Mouse (Mus musculus): ENCODE data around the gene Adprhl1. TPM values are rescaled to one million over a fixed set of nuclear protein-coding genes. Genes with fewer than 3 reads are reported as not detected.

Gene Adprhl1
- polyA plus RNA-seq, 1 experiment from 2014 or later = 0.27 TPM

DNA sequence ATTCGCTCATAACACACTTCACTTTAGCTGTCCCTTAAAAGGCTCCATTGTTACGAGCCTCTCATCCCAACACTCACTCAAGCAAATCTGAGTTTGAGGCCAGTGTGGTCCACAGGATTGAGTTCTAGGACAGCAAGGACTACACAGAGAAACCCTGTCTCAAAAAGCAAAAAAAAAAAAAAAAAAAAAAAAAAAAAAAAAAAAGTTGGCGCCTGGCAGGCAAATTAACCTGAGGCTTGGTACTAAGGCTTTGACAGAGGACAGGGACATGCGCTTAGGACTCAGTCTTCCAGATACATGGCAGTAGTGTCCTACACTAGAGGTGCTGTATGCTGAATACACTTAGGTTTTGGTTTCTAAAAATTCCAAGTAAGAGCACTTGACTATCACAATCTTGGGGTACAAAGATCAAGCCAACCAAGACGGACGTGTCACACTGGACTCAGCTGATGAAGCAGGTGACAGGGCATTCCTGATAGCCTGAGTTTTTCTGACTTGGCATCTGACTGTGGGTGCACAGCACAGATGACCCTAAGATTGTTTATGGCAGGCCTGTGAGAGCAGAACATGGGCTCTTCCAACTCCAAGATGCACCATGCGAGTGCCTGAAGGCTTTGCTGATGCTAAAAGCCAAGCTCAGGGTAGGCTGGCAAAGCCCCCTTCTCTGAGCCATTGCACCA is 76.6 kb downstream of the Adprhl1 start:
- Histone ChIP-seq H3K4me2 (ENCODE audit: low read length) (no peak overlapping the region), H3K27me3 (replicated peaks; ENCODE audit: control insufficient read depth, insufficient read depth, low read length) (no peaks in the 10 kb centered on the region), H3K27ac (ENCODE audit: low read depth) (no peak overlapping the region), H3K9me3 (ENCODE audit: control insufficient read depth, low read length) (no peaks in the 10 kb centered on the region), H3K9ac (ENCODE audit: low read length) (no peak overlapping the region), H3K4me3 (ENCODE audit: low read depth, low read length) (no peak overlapping the region), H3K4me1 (replicated peaks; ENCODE audit: control insufficient read depth, insufficient read depth, low read length) (no peaks in the 10 kb centered on the region), H3K36me3 (ENCODE audit: control insufficient read depth, insufficient read depth, low read length) (peaks cover 57% of the 10 kb centered on the region)
- DNase-seq (ENCODE audit: low spot score) (no peak), ATAC-seq (replicated peaks; ENCODE audit: low FRiP score, low TSS enrichment, low read depth) (no peak)
- WGBS = 91% methylated on average over 7 of the region's 7 CpGs

DNA sequence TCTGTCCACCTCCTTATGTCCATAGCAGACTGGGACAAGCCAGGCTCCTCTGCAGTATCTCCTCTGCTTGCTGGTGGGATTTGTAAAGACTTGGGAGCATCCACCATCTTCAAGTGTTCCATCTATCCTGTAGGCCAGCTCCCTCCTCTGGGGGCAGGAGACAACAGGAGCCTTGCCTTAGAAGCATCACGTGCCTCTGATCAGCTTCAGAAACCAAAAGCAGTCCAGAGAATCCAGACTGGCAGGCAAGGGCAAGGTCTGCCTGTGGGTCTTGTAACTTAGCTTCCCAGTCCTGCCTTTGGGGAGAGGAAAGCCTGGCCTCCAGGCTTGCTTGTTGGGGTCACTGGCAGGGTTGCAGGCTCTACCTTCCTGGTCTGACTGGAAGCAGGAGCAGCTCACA is 78.3 kb downstream of the Adprhl1 start:
- 77% methylated on average over 1 of the region's 1 CpGs for WGBS
- Histone ChIP-seq H3K4me3 (ENCODE audit: low read depth, low read length) (no peak overlapping the region), H3K4me2 (ENCODE audit: low read length) (no peak overlapping the region), H3K36me3 (ENCODE audit: control insufficient read depth, insufficient read depth, low read length) (peaks cover 74% of the 10 kb centered on the region), H3K9ac (ENCODE audit: low read length) (no peak overlapping the region), H3K9me3 (ENCODE audit: control insufficient read depth, low read length) (no peaks in the 10 kb centered on the region), H3K27me3 (replicated peaks; ENCODE audit: control insufficient read depth, insufficient read depth, low read length) (no peaks in the 10 kb centered on the region), H3K27ac (ENCODE audit: low read depth) (no peak overlapping the region), H3K4me1 (replicated peaks; ENCODE audit: control insufficient read depth, insufficient read depth, low read length) (no peaks in the 10 kb centered on the region)
- no peak for ATAC-seq (replicated peaks; ENCODE audit: low FRiP score, low TSS enrichment, low read depth)
- DNase-seq (ENCODE audit: low spot score) = no peak

DNA sequence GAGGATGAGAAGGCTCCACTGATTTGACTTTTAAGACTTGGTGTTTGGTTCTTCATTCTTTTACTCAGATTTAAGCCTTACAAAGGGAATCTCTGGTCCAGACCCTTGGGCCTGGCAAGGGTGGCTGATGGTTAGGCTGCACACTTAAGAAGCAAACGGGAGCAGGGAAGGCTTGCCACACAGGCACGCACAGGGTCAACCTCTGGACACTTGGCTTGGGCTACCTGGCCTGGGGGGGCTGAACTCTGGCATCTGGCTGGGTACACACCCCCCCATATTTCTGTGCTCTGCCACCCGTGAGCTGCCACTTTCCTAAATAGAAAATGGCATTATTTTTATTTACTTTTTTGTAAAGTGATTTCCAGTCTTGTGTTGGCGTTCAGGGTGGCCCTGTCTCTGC is 79.2 kb downstream of the Adprhl1 start:
- H3K36me3 ChIP-seq (ENCODE audit: control insufficient read depth, insufficient read depth, low read length) = peaks cover 82% of the 10 kb centered on the region
- ATAC-seq (replicated peaks; ENCODE audit: low FRiP score, low TSS enrichment, low read depth) = no peak
- no peak overlapping the region for H3K4me3 ChIP-seq (ENCODE audit: low read depth, low read length)
- 81% methylated on average over 4 of the region's 4 CpGs for WGBS
- DNase-seq (ENCODE audit: low spot score) = no peak
- H3K4me1 ChIP-seq (replicated peaks; ENCODE audit: control insufficient read depth, insufficient read depth, low read length) = no peaks in the 10 kb centered on the region
- no peaks in the 10 kb centered on the region for H3K27me3 ChIP-seq (replicated peaks; ENCODE audit: control insufficient read depth, insufficient read depth, low read length)
- H3K27ac ChIP-seq (ENCODE audit: low read depth) = no peak overlapping the region
- no peak overlapping the region for H3K4me2 ChIP-seq (ENCODE audit: low read length)
- H3K9me3 ChIP-seq (ENCODE audit: control insufficient read depth, low read length) = no peaks in the 10 kb centered on the region
- H3K9ac ChIP-seq (ENCODE audit: low read length) = no peak overlapping the region

DNA sequence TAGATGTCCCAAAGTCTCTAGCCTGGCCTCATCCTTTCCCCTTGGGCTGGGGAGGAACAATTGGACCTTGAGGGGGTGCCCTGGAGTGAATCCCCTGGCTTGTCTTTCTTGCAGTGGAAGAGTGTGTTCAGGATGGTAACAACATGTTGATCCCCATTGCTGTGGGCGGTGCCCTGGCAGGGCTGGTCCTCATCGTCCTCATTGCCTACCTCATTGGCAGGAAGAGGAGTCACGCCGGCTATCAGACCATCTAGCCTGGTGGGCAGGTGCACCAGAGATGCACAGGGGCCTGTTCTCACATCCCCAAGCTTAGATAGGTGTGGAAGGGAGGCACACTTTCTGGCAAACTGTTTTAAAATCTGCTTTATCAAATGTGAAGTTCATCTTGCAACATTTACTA is 79.7 kb downstream of the Adprhl1 start:
- H3K36me3 ChIP-seq (ENCODE audit: control insufficient read depth, insufficient read depth, low read length) = peaks cover 86% of the 10 kb centered on the region
- ATAC-seq (replicated peaks; ENCODE audit: low FRiP score, low TSS enrichment, low read depth) = no peak
- WGBS = 82% methylated on average over 4 of the region's 4 CpGs

More for the DNA sequence above, 79.7 kb downstream of the Adprhl1 start:
- H3K4me1 ChIP-seq (replicated peaks; ENCODE audit: control insufficient read depth, insufficient read depth, low read length) = no peaks in the 10 kb centered on the region
- H3K9me3 ChIP-seq (ENCODE audit: control insufficient read depth, low read length) = no peaks in the 10 kb centered on the region
- no peak for DNase-seq (ENCODE audit: low spot score)
- no peak overlapping the region for H3K4me2 ChIP-seq (ENCODE audit: low read length)
- H3K27me3 ChIP-seq (replicated peaks; ENCODE audit: control insufficient read depth, insufficient read depth, low read length) = no peaks in the 10 kb centered on the region
- no peak overlapping the region for H3K27ac ChIP-seq (ENCODE audit: low read depth)
- no peak overlapping the region for H3K4me3 ChIP-seq (ENCODE audit: low read depth, low read length)
- no peak overlapping the region for H3K9ac ChIP-seq (ENCODE audit: low read length)

MicroRNAs encoded within 50 kb of the gene (microRNA counts, 519-probe panel; counts per million panel counts)
- 1,102 counts per million, percentile 4 among the panel's probes with 10 or more counts for microRNA mmu-miR-1968

Small RNAs within 50 kb of the gene (microRNA-seq; reads per million reads assigned to microRNA genes)
- gene Mir1968 = 21.5 reads per million, percentile 47 among the genes with 10 or more reads in this experiment

Other genes with a start within 250 kb of the Adprhl1 start
- not detected in 2 replicates for gene F7, start 228.1 kb downstream of the Adprhl1 start, polyA plus RNA-seq (2014; fragmentation: Nextera tagmentation; extraction: Ambion mirVana)
- gene F10, start 216.9 kb downstream of the Adprhl1 start, polyA plus RNA-seq (2014; fragmentation: Nextera tagmentation; extraction: Ambion mirVana) = 0.70 and 1.6 TPM in 2 replicates
- gene Proz, start 193.2 kb downstream of the Adprhl1 start, polyA plus RNA-seq (2014; fragmentation: Nextera tagmentation; extraction: Ambion mirVana) = 0.42 and 0.46 TPM in 2 replicates
- gene Pcid2, start 148.7 kb downstream of the Adprhl1 start, polyA plus RNA-seq (2014; fragmentation: Nextera tagmentation; extraction: Ambion mirVana) = 38.2 and 38.5 TPM in 2 replicates
- 93.1 and 97.1 TPM in 2 replicates for gene Cul4a, start 148.5 kb downstream of the Adprhl1 start, polyA plus RNA-seq (2014; fragmentation: Nextera tagmentation; extraction: Ambion mirVana)
- 310 and 321 TPM in 2 replicates for gene Lamp1, start 95.0 kb downstream of the Adprhl1 start, polyA plus RNA-seq (2014; fragmentation: Nextera tagmentation; extraction: Ambion mirVana)
- gene Grtp1, start 53.5 kb downstream of the Adprhl1 start, polyA plus RNA-seq (2014; fragmentation: Nextera tagmentation; extraction: Ambion mirVana) = 49.1 and 55.6 TPM in 2 replicates
- gene Dcun1d2, start 34.0 kb upstream of the Adprhl1 start, polyA plus RNA-seq (2014; fragmentation: Nextera tagmentation; extraction: Ambion mirVana) = 22.5 and 23.4 TPM in 2 replicates
- gene Tmco3, start 34.0 kb upstream of the Adprhl1 start, polyA plus RNA-seq (2014; fragmentation: Nextera tagmentation; extraction: Ambion mirVana) = 37.4 and 42.0 TPM in 2 replicates
- 182 and 186 TPM in 2 replicates for gene Tfdp1, start 84.6 kb upstream of the Adprhl1 start, polyA plus RNA-seq (2014; fragmentation: Nextera tagmentation; extraction: Ambion mirVana)
- not detected in 2 replicates for gene Atp4b, start 142.7 kb upstream of the Adprhl1 start, polyA plus RNA-seq (2014; fragmentation: Nextera tagmentation; extraction: Ambion mirVana)
- gene Grk1, start 150.9 kb upstream of the Adprhl1 start, polyA plus RNA-seq (2014; fragmentation: Nextera tagmentation; extraction: Ambion mirVana) = not detected in 2 replicates
- 1.9 and 2.1 TPM in 2 replicates for gene Tmem255b, start 181.0 kb upstream of the Adprhl1 start, polyA plus RNA-seq (2014; fragmentation: Nextera tagmentation; extraction: Ambion mirVana)
- gene Gas6, start 240.3 kb upstream of the Adprhl1 start, polyA plus RNA-seq (2014; fragmentation: Nextera tagmentation; extraction: Ambion mirVana) = 28.0 and 28.7 TPM in 2 replicates